Mouse (Mus musculus) forebrain, embryonic 10.5 days (tissue): ENCODE results near the gene Fam98b. TPM values are rescaled to one million over a fixed set of nuclear protein-coding genes. Genes with fewer than 3 reads are reported as not detected.

ENCODE experiments used
- DNase-seq: peaks from one replicate; pipeline ENCODE4 v3.0.0-alpha.2; 2017; ENCODE audit warnings: low spot score; ENCODE audit errors: extremely low spot score
- H3K27ac ChIP-seq: fragments of 300-500 bp; sonication (generic); 2 replicates; pipeline ENCODE4 v1.5.1; 2016; ENCODE audit warnings: mild to moderate bottlenecking
- H3K27me3 ChIP-seq: fragments of 300-500 bp; sonication (generic); 2 replicates; pipeline ENCODE4 v1.6.1; 2016; ENCODE audit warnings: mild to moderate bottlenecking; ENCODE audit not compliant: poor library complexity, severe bottlenecking
- H3K36me3 ChIP-seq: fragments of 300-500 bp; sonication (generic); replicated peaks from 2 replicates; pipeline ENCODE4 v1.6.1; 2016; ENCODE audit warnings: mild to moderate bottlenecking, moderate library complexity
- H3K4me1 ChIP-seq: fragments of 300-500 bp; sonication (generic); 2 replicates; pipeline ENCODE4 v1.6.1; 2016
- H3K4me3 ChIP-seq: fragments of 300-500 bp; sonication (generic); 2 replicates; pipeline ENCODE4 v1.5.1; 2016; ENCODE audit warnings: mild to moderate bottlenecking, moderate library complexity
- H3K9me3 ChIP-seq: fragments of 300-500 bp; sonication (generic); 2 replicates; pipeline ENCODE4 v1.6.1; 2016; ENCODE audit warnings: mild to moderate bottlenecking, moderate library complexity
- WGBS: fragments of 180-500 bp; shearing (Covaris S2); methylation state at CpG from one replicate; pipeline ENCODE4 v1.1.7; 2016; 5-methylcytosine and 5-hydroxymethylcytosine counted together
- polyA plus RNA-seq: library from polyadenylated mRNA; unstranded; fragments of >200 nt; fragmentation: Nextera tagmentation; extraction: Ambion mirVana; gene quantifications from 2 replicates; pipeline ENCODE4 v1.2.1, GENCODE M21; 2016

The Fam98b gene
- polyA plus RNA-seq = 24.6 and 26.1 TPM in 2 replicates

DNA sequence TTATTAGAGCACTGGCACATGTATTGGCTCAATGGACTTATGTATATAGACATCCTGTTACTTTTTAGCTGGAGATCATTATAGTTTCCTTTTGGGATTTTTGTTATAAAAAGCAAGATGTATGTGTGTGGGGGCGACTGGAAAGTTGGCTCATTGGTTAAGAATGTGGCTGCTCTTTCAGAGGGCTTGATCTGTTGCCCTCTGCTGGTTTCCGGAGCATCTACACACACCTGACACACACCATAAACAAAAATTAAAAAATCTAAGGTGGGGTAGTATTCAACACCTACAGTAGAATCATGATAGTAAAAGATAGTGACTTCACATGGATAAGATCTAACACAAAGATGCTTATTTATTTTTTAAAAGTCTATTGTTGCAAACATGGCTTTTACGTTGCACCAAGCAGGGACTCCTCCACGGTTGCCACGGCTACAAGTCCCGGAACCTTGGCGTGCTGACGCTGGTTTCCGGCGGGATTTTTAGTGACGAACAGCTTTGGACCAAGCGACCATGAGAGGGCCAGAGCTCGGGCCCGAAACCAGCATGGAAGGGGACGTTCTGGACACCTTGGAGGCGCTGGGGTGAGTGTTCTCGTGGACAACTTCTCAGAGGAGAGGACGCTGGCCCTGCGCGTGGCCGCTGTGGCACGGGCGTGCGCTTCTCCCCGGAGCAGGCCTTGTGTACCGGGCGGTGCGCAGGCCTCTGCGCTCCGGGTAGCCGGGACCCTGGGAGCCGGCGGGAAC, at the start of gene Fam98b:
Gene Fam98b (plus strand): TSS at position 485 of the 746 bp plus-strand sequence.
- Histone ChIP-seq H3K27me3 (0 out of 2 replicates have a peak, but pooled peaks cover 2% of the 10 kb centered on the region), H3K4me1 (peaks cover 17% of the 10 kb centered on the region), H3K27ac (peak within 1 kb of the TSS; percentile 99), H3K9me3 (no peaks in the 10 kb centered on the region), H3K4me3 (peak within 1 kb of the TSS; percentile 89), H3K36me3 (peaks cover 14% of the 10 kb centered on the region)
- peak; percentile 93 for DNase-seq
- under 1% methylated on average over 33 of the region's 33 CpGs for WGBS

DNA sequence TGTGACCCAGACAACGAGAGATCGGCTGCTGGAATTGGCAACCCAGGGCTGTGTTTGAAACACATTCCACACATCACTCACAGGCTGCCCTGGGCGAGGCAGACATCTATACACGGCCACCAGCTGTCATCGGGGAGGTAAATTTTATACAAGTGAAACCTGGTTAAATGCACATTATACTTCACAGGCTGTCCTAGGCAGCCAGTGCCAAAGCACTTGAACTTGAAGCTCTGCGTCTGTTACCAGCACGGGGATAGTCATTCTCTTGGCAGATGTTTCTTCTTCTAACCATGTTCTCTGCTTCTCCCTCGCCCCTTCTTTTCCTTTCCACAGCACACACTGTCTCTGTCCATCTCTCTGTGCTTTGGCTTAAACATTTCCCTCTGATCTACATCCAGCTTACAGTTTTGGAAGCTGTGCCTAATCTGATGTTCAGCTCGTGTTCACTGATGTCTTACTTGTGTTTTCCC, 48.6 kb upstream of the Fam98b start:
- no peak for DNase-seq
- no peaks in the 10 kb centered on the region for H3K9me3 ChIP-seq
- H3K36me3 ChIP-seq = no peaks in the 10 kb centered on the region
- no peaks in the 10 kb centered on the region for H3K27me3 ChIP-seq
- peaks cover 27% of the 10 kb centered on the region for H3K4me1 ChIP-seq
- WGBS = 54% methylated on average over 9 of the region's 9 CpGs
- H3K4me3 ChIP-seq = no peak overlapping the region
- no peak overlapping the region for H3K27ac ChIP-seq

DNA sequence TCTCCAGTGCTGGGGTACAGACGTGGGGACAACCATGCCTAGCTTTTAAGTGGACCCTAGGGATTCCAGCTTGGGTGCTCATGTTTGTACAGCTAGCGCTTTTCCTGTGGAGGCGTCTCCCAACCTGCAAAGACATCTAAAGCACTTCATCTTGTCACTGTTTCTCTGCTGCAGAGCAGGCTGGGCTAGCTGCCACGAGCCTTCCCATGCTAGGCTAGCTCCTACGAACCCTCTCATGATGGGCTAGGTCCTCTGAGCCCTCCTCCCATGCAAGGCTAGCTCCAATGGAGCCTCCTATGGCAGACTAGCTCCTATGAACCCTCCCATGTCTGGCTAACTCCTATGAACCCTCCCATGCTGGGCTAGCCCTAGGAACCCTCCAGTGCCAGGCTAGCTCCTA, 46.2 kb upstream of the Fam98b start:
- Histone ChIP-seq H3K36me3 (no peaks in the 10 kb centered on the region), H3K27ac (no peak overlapping the region), H3K9me3 (no peaks in the 10 kb centered on the region; the same call in 1 of the 2 replicates), H3K4me1 (peaks cover 21% of the 10 kb centered on the region), H3K27me3 (no peaks in the 10 kb centered on the region), H3K4me3 (no peak overlapping the region)
- 81% methylated on average over 5 of the region's 5 CpGs for WGBS
- no peak for DNase-seq

DNA sequence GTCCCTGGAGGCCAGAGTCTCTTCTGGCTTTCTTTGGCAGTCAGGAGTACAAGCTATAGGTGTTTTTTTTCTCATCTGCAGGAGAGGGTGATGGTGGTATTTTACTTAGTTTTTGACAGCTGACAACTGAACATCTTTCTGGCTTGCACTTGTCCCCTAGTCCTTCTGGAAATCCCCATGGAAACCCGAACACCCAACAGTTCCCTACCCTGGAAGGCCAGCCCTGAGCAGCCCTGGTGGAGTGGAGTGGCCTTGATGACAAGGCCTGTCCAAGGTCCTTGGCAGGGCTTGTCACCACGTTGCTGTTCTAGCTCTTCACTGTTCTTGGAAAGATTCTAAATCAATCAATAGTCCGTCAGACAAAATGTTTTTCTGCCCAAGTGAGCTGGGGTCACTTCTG, 45.0 kb upstream of the Fam98b start:
- H3K4me3 ChIP-seq = no peak overlapping the region
- H3K4me1 ChIP-seq = peaks cover 29% of the 10 kb centered on the region
- H3K9me3 ChIP-seq = no peaks in the 10 kb centered on the region; the same call in 1 of the 2 replicates
- H3K27ac ChIP-seq = no peak overlapping the region
- WGBS = 78% methylated on average over 3 of the region's 3 CpGs
- H3K27me3 ChIP-seq = no peaks in the 10 kb centered on the region
- H3K36me3 ChIP-seq = no peaks in the 10 kb centered on the region
- DNase-seq = no peak

DNA sequence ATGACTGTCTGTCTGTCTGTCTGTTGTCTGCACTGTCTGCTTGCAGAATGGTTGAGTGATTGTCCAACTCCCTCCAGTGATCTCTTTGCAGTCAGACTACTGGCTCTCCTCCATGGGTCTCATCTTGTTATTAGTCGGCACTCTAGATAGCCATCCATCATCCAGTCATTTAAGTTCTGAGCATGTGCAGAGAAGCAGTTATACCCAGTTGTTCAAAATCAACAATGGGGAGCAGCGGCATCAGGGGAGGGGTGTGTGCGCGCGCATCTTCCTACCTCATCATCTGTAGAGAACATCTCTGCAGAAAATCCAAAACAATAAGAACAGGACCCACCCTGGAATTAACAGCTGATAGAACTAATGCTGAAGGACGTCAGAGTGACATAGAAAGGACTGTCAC, 44.5 kb upstream of the Fam98b start:
- Histone ChIP-seq H3K27me3 (no peaks in the 10 kb centered on the region), H3K27ac (no peak overlapping the region), H3K4me3 (no peak overlapping the region), H3K4me1 (peaks cover 29% of the 10 kb centered on the region), H3K36me3 (no peaks in the 10 kb centered on the region), H3K9me3 (no peaks in the 10 kb centered on the region; the same call in 1 of the 2 replicates)
- no peak for DNase-seq
- WGBS = 92% methylated on average over 6 of the region's 6 CpGs

DNA sequence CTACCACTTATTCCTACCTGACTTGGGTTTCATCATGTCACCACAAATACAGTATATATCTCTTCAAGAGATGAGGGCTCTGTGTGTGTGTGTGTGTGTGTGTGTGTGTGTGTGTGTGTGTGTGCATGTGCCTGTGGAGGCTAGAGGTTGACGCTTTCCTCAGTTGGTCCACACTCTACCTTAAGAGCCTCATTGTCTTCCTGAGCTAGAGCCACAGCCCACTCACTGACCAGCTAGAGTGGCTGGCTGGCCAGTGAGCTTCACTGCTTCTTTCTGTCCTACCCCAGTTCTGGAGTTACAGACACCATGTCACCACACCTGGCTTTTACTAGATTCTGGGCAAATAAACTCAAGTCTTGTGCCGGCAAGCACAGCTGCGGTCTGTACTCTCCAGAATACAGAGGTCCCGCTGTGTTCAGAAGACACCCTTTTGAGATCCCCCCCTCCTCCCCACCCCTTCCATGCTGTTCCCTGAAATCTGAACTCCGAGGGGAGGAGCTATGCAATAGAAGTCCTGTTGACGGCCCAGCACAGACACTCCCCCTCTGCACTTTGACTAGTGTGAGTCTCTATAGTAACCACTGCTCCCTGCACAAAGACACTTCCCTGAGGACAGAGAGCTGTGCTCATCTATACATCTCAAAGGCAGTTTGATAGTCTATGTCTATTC, 39.0 kb upstream of the Fam98b start:
- Histone ChIP-seq H3K9me3 (no peaks in the 10 kb centered on the region; the same call in 1 of the 2 replicates), H3K36me3 (no peaks in the 10 kb centered on the region), H3K4me3 (peak overlapping the region; percentile 37), H3K27ac (peak overlapping the region; percentile 76), H3K27me3 (no peaks in the 10 kb centered on the region), H3K4me1 (peaks cover 28% of the 10 kb centered on the region)
- DNase-seq = peak; percentile 64
- 3% methylated on average over 6 of the region's 6 CpGs for WGBS

DNA sequence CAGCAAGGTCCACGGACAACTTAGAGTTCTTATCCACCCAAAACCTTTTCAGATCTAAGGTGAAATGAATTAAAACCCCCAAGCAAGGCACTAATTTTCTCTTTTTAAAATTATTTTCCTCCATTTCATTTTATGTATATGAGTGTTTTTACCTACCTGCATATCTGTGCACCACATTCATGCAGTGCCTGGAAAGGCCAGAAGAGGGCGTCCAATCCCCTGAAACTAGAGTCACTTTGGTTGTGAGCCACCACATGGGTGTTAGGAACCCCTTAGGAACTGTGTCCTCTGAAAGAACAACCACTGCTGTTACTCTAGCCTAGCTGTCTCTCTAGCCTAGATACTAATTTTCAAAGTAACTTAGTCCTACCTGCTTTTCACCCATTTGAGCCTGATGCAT, 33.4 kb upstream of the Fam98b start:
- H3K27me3 ChIP-seq = no peaks in the 10 kb centered on the region
- no peaks in the 10 kb centered on the region for H3K9me3 ChIP-seq
- WGBS = 58% methylated on average over 2 of the region's 2 CpGs
- H3K4me1 ChIP-seq = peaks cover 16% of the 10 kb centered on the region
- H3K27ac ChIP-seq = no peak overlapping the region
- no peaks in the 10 kb centered on the region for H3K36me3 ChIP-seq
- no peak overlapping the region for H3K4me3 ChIP-seq
- DNase-seq = no peak

DNA sequence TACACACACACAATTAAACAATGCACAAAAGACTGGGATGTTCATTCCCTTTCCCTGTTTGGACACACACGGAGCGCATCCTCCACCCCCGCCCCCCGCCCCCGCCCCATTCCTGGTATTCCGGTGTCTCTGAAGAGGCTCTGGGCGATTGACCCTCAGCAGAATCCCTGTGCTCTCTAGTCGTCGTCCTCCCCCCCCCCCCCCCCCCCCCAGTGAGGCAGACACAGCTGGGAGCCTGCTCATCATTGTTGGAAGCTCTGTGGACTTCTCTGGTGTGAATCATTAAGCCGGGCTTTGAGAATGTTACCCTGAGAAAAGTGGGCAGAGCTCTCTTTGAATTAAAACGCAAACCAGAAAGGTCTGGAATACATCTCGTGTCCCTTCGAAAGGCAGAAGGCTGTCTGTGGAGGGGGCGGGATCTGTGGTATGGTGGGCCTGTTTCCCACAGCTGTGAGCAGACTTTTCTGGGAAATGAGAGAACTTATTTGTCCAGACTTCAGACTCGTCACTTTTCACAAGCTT, 31.8 kb upstream of the Fam98b start:
- 9% methylated on average over 15 of the region's 15 CpGs for WGBS
- Histone ChIP-seq H3K36me3 (no peaks in the 10 kb centered on the region), H3K4me3 (peak overlapping the region; percentile 12; the same call in 1 of the 2 replicates), H3K27me3 (no peaks in the 10 kb centered on the region), H3K4me1 (peaks cover 11% of the 10 kb centered on the region), H3K27ac (peak overlapping the region; percentile 48; the same call in 1 of the 2 replicates), H3K9me3 (no peaks in the 10 kb centered on the region)
- peak; percentile 25 for DNase-seq

DNA sequence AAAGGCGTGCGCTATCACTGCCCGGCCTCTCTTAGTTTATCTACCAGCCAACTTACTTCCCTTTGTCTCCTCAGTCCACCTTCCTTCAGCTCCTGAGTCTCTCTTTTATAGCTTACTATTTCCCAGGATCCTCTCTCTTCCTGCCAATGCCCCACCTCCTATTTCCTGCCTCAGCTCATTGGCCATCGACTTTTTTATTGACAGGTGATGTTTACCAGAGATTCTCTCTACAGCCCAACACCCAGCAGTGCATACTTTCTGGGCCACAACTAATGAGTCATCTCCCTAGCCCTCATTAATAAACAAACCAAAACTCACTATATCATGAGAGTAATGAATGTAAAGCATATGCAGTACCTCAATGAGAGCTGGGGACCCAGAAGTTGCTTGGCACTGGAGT, 30.0 kb upstream of the Fam98b start:
- Histone ChIP-seq H3K4me1 (peaks cover 11% of the 10 kb centered on the region), H3K4me3 (no peak overlapping the region), H3K27me3 (no peaks in the 10 kb centered on the region), H3K9me3 (no peaks in the 10 kb centered on the region), H3K36me3 (no peaks in the 10 kb centered on the region), H3K27ac (no peak overlapping the region)
- DNase-seq = no peak
- 96% methylated on average over 4 of the region's 4 CpGs for WGBS

DNA sequence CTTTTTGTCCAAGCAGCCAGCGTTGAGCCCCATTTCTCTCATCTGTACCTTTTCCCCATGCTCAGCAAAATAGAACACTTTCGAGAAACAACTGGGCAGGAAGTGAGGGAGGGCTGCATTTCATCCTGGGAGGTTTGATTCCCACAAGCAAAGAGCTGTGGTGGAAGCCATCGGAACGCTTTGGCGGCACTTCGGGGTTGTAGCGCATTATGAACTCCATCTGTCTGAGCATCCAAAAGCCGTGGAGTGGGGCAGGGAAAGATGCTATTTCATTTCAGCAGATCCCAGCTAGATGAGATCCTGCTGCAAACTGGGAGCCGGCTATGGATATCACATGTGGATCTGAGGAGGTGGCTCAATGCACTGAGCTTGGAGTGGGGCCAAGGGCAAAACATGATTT, 26.9 kb upstream of the Fam98b start:
- H3K4me3 ChIP-seq = no peak overlapping the region
- H3K36me3 ChIP-seq = no peaks in the 10 kb centered on the region
- peaks cover 8% of the 10 kb centered on the region for H3K4me1 ChIP-seq
- DNase-seq = no peak
- H3K9me3 ChIP-seq = no peaks in the 10 kb centered on the region
- no peak overlapping the region for H3K27ac ChIP-seq
- no peaks in the 10 kb centered on the region for H3K27me3 ChIP-seq
- 92% methylated on average over 9 of the region's 9 CpGs for WGBS

DNA sequence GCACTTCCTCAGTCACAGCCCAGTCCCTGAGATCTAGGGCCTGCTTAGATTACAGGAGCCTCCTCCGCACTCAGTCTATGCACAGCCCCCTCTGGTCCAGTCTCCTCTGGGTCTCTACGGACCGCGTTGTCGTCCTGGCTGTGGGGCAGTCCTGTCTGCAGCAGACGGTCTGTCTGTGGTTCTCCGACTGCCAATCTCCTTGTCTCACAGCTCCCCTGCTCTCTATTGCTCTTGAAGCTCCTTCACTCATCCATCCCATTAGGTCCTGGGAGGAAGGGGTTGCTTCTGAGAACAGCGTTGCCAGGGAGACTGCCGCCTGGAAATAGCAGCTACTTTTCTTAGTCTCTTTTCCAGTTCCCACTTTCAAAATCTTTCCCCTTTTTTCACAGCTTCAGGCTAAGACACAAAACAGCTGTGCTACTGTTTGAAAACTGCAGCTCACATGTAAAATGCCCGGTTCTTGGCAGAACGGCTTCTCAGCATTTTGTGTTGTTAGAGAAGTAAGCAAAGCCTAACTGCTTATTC, 20.9 kb upstream of the Fam98b start:
- Histone ChIP-seq H3K9me3 (no peaks in the 10 kb centered on the region), H3K27me3 (peaks cover 16% of the 10 kb centered on the region), H3K27ac (no peak overlapping the region), H3K4me3 (no peak overlapping the region), H3K36me3 (no peaks in the 10 kb centered on the region), H3K4me1 (peaks cover 19% of the 10 kb centered on the region)
- DNase-seq = no peak
- 73% methylated on average over 11 of the region's 11 CpGs for WGBS

DNA sequence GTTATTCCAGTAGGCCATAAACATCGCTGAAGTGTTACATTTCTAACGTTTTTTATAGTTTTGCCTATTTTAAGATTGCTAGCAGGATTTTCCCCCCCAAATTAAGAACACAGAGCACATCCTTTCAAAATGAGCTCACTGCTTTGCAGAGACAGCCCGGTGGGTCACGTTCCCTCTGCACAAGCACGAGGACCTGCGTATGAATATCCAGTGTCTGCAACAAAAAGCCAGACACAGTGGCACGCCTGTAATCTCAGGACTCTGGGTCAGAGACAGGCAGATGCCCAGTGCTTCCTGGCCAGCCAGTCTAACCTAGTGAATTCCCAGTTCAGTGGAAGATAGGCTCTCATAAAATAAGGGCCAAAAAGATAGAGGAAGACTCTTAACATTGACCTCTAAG, 19.3 kb upstream of the Fam98b start:
- Histone ChIP-seq H3K9me3 (no peaks in the 10 kb centered on the region), H3K27me3 (peaks cover 16% of the 10 kb centered on the region), H3K27ac (no peak overlapping the region), H3K4me1 (peaks cover 19% of the 10 kb centered on the region), H3K36me3 (no peaks in the 10 kb centered on the region), H3K4me3 (no peak overlapping the region)
- DNase-seq = no peak
- 88% methylated on average over 7 of the region's 7 CpGs for WGBS

DNA sequence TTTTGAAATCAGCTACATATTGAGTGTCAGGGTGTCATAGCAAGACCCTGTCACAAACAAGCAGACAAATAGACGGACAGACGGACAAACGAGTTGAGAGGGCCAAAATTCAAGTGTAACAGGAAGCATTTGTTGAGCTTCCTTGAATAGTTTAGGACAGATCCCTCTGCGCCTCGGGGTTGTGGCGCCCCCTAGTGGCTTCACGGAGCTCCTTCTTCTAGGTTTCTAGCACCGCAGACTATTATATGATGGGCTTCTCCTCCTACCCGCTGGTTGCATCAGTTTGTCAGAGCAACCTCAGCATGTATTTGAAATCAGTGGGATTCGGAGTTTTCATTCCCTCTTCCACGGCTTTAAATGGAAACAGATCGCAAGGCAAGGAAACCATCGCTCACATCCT, 18.3 kb upstream of the Fam98b start:
- H3K36me3 ChIP-seq = no peaks in the 10 kb centered on the region
- peaks cover 16% of the 10 kb centered on the region for H3K27me3 ChIP-seq
- 10% methylated on average over 13 of the region's 13 CpGs for WGBS

More for the DNA sequence above, 18.3 kb upstream of the Fam98b start:
- Histone ChIP-seq H3K4me1 (peaks cover 19% of the 10 kb centered on the region), H3K27ac (no peak overlapping the region), H3K4me3 (no peak overlapping the region), H3K9me3 (no peaks in the 10 kb centered on the region)
- peak; percentile 87 for DNase-seq
